Mouse (Mus musculus): ENCODE data around the gene Rora. TPM values are rescaled to one million over a fixed set of nuclear protein-coding genes. Genes with fewer than 3 reads are reported as not detected.

The Rora gene
- polyA plus RNA-seq, 1 experiment: 11.7 TPM

DNA sequence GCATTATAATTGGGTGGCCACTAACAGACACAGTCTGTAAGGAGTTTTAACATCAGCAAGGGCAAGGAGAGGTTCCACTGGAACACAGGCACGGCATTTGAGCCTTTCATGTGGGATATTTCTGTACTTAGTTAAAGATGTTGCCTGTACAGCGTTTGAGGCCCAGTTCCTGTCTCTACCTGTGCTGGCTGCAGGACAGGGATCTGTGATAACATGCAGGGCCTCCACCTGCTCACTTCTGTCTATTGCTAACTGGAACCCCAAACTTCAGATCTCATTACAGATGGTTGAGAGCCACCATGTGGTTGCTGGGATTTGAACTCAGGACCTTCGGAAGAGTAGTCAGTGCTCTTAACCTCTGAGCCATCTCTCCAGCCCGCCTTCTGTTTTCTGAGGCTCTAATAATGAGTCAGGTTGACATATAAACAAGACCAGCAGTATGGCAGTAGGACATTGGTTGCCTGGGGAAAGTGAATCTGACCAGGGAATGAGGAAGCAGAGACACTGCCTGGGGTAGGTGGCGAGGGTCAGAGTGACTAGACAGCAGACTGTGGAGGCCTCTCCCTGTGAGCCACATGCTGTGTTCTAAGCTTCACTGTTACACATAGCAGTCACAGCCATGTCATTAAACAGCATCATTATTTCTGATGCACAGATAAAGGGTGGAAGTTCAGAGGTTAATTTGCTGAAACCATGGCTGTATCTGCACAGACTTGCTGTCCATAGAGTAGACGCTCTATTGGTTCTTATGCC, 333.9 kb downstream of the Rora start:
- TF ChIP-seq CTCF (IDR thresholded peaks at IDR 0.05; ENCODE audit: borderline replicate concordance, extremely low read depth, insufficient read depth, insufficient read length) (no peak), POLR2A (IDR thresholded peaks at IDR 0.05; ENCODE audit: borderline replicate concordance, extremely low read depth, insufficient read depth, insufficient read length, poor library complexity, severe bottlenecking) (no peak)
- DNase-seq (ENCODE audit: low read depth): no peak

DNA sequence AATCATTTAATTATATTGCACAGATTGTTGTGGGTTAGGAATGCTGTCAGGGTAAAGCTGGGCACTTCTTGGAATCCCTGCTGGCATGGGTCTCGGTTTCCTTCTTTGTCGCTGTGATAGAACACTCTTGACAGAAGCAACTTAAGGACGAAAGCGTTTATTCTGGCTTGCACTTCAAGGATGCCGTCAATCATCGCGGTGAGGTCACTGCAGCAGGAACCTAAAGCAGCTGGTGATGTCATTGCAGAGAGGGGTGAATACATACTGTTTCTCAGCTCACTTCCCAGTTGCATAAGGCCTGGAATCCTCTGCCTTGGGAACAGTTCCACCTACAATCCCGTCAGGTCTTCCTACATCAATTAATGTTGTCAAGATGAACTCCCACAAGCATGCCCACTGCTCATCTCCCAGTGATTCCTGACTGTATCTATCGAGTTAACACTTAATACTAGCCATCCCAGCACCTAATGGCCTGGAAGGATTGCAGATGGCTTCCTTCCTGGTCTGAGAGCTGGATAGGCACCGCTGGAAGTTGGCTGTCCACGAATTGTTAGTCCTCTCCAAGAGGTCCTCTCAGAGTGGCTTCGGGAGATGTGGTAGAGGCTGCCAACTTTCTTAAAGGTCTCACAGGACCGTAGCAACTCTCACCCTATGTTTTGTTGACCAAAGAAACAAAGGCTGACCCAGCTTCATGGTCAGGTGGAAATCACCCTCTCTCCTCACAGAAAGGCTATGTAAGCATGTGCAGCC, 334.8 kb downstream of the Rora start:
- DNase-seq (ENCODE audit: low read depth): peak; percentile 54
- no peak for TF ChIP-seq CTCF (IDR thresholded peaks at IDR 0.05; ENCODE audit: borderline replicate concordance, extremely low read depth, insufficient read depth, insufficient read length)
- no peak for TF ChIP-seq POLR2A (IDR thresholded peaks at IDR 0.05; ENCODE audit: borderline replicate concordance, extremely low read depth, insufficient read depth, insufficient read length, poor library complexity, severe bottlenecking)

DNA sequence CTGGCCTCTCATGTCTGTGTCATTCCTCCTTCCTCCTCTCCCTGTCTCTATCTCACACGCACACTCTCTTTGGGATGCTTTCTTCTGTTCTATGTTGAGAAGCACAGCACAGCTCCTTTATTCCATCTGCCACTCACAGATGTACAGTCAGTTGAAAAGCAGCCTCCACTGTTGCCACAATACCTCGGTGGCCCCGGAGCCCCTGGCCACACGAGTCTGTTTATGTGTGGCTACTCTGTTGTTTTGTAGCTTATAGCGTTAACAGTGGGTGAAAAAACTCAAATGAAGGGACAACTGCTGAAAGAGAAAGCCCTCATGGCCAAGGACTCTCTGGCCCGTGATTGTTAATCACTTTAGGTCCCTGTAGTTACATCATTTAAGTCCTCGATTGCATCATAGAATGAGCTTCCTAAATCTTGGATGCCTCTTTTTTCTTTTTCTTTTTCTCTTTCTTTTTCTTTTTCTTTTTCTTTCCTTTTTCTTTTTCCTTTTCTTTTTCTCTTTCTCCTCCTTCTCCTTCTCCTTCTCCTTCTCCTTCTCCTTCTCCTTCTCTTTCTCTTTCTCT, 336.4 kb downstream of the Rora start:
- no peak for TF ChIP-seq POLR2A (IDR thresholded peaks at IDR 0.05; ENCODE audit: borderline replicate concordance, extremely low read depth, insufficient read depth, insufficient read length, poor library complexity, severe bottlenecking)
- no peak for TF ChIP-seq CTCF (IDR thresholded peaks at IDR 0.05; ENCODE audit: borderline replicate concordance, extremely low read depth, insufficient read depth, insufficient read length)
- DNase-seq (ENCODE audit: low read depth): peak; percentile 42

DNA sequence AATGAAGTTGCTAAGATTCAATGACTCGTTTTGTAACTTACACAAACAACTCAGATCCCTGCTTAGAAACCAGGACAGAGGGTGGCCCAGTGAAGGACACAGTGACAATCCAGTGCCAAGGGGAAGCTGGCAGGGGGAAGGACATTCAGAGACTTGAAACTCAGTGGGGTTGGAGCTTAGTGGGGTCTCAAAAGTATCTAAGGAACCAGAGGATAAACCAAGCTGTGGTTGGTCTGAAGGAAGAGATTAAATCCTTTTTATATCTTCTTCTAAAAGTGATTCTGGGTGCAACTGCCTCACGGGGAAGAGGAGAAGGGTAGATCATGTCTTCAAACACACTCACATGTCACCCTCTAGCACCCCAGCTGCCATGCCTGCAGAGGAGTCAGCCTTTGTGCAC, 340.3 kb downstream of the Rora start:
- no peak for DNase-seq (ENCODE audit: low read depth)
- TF ChIP-seq CTCF (IDR thresholded peaks at IDR 0.05; ENCODE audit: borderline replicate concordance, extremely low read depth, insufficient read depth, insufficient read length): no peak
- no peak for TF ChIP-seq POLR2A (IDR thresholded peaks at IDR 0.05; ENCODE audit: borderline replicate concordance, extremely low read depth, insufficient read depth, insufficient read length, poor library complexity, severe bottlenecking)

DNA sequence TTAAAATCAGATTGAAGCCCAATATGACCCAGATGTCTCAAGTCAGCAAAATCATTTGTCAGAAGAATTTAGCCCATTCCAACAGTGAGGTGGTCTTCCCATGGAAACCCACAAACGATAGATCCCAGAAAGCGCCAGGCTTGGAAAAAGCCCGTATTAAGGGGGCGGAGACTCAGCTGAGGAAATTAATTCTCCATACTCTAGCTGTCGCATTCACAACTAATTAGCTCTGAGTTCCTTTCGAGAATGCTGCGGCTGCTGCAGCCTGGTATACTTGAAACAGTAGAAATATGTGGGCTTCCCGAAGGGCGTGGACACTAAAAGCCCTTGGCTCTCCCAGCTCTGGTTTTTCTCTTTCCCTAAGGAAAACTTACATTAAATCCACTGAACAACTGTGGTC, 345.4 kb downstream of the Rora start:
- DNase-seq (ENCODE audit: low read depth): peak; percentile 45
- TF ChIP-seq POLR2A (IDR thresholded peaks at IDR 0.05; ENCODE audit: borderline replicate concordance, extremely low read depth, insufficient read depth, insufficient read length, poor library complexity, severe bottlenecking) (no peak), CTCF (IDR thresholded peaks at IDR 0.05; ENCODE audit: borderline replicate concordance, extremely low read depth, insufficient read depth, insufficient read length) (no peak)

DNA sequence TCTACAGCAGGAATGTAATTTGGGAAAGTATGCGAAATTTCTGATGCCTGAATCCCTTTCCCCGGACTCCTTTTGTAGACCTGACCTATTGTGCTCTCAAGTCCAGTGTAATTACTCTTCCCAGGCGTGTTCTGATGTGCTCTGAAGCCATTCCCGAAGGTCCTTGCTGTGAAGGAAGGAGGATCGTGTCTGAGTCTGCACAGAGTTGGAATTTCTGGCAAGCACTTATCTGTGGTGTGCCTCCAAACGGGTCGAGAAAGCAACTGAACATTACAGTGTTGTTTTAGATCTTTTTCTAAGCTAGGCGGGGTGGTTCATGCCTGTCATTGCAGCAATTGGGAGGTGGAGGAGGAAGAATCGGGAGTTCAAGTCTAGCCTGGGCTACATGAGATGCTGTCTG, 350.9 kb downstream of the Rora start:
- no peak for DNase-seq (ENCODE audit: low read depth)
- TF ChIP-seq POLR2A (IDR thresholded peaks at IDR 0.05; ENCODE audit: borderline replicate concordance, extremely low read depth, insufficient read depth, insufficient read length, poor library complexity, severe bottlenecking) (no peak), CTCF (IDR thresholded peaks at IDR 0.05; ENCODE audit: borderline replicate concordance, extremely low read depth, insufficient read depth, insufficient read length) (no peak)

DNA sequence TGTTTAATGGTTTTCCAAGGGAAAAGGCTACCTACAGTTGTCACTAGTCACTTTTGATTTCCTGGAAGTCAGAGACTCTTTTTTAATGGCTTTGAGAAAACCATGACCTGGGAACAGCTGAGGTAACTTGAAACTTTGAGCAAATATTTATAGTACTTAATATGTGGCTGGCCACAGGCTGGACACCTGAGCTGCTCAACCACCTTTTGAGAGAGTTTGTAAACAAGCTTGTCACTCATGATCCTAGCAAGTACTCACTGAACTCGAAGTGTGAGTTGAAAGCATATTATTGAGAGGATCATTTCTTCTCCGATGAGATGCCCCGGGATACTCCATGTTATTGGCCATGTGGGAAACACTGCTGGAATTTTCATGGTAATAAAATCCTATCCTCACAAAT, 353.1 kb downstream of the Rora start:
- no peak for TF ChIP-seq POLR2A (IDR thresholded peaks at IDR 0.05; ENCODE audit: borderline replicate concordance, extremely low read depth, insufficient read depth, insufficient read length, poor library complexity, severe bottlenecking)
- TF ChIP-seq CTCF (IDR thresholded peaks at IDR 0.05; ENCODE audit: borderline replicate concordance, extremely low read depth, insufficient read depth, insufficient read length): no peak
- DNase-seq (ENCODE audit: low read depth): no peak

DNA sequence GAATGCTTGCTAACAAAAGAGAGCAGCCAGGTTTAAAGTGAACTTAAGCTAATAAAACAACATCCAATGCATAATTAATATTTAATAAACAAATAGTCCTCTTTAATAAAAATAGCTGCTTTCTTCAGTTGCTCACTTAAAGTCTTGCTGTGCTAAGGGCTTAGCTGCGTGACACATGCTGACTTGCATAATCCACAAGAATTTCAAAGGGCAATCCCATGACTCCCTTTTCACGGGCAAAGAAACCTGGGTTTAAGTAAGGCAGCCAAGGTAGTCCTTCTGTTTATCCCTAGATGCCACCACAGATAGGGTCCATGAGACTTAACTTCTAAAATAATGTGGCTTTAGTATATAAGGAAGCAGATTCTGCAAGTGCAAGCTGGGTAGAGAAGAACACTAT, 355.1 kb downstream of the Rora start:
- no peak for DNase-seq (ENCODE audit: low read depth)
- no peak for TF ChIP-seq CTCF (IDR thresholded peaks at IDR 0.05; ENCODE audit: borderline replicate concordance, extremely low read depth, insufficient read depth, insufficient read length)
- no peak for TF ChIP-seq POLR2A (IDR thresholded peaks at IDR 0.05; ENCODE audit: borderline replicate concordance, extremely low read depth, insufficient read depth, insufficient read length, poor library complexity, severe bottlenecking)

DNA sequence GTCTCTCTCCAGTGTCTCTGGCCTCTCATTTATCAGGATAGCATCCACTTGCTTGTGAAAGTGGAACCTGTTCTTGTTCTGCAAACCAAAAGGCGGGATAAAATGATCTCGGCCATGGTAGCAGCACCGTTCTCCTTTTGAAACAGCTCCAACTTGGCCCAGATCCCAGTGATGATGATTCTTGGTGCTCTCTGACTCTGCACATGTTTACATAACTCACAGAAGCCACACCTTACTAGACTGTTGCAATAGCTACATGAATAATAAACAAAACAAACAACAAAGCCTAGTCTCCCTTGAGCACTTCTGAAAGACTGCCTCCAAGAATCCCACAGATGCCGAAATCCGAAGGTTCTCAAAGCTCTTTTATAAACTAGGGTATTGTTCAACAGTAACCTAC, 357.3 kb downstream of the Rora start:
- DNase-seq (ENCODE audit: low read depth): no peak
- TF ChIP-seq CTCF (IDR thresholded peaks at IDR 0.05; ENCODE audit: borderline replicate concordance, extremely low read depth, insufficient read depth, insufficient read length): no peak
- no peak for TF ChIP-seq POLR2A (IDR thresholded peaks at IDR 0.05; ENCODE audit: borderline replicate concordance, extremely low read depth, insufficient read depth, insufficient read length, poor library complexity, severe bottlenecking)

DNA sequence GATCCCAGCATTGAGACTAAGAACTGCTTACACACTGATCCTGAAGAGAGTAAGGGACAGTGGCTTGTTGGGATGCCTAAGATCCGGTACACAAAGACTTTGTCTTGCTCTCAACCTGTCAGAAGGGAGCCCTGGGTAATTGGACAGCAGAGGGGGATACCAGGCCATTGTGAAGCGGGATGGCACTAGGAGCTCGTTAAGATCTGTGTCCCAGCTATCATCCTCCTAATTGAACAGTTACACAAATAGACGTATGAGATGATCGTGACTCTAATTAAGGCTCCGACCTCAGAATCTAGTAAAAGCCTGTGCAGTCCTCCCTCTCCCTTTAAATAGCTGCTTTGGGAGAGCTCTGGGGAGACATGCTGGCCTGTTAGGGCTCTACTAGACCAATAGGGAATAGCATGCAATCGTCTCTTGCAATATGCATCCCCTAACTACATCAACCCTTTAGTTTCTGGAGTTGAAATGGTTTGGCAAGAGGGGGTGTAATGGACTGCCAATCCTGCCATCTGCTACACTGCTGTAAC, 359.7 kb downstream of the Rora start:
- TF ChIP-seq POLR2A (IDR thresholded peaks at IDR 0.05; ENCODE audit: borderline replicate concordance, extremely low read depth, insufficient read depth, insufficient read length, poor library complexity, severe bottlenecking) (no peak), CTCF (IDR thresholded peaks at IDR 0.05; ENCODE audit: borderline replicate concordance, extremely low read depth, insufficient read depth, insufficient read length) (no peak)
- peak; percentile 70 for DNase-seq (ENCODE audit: low read depth)

DNA sequence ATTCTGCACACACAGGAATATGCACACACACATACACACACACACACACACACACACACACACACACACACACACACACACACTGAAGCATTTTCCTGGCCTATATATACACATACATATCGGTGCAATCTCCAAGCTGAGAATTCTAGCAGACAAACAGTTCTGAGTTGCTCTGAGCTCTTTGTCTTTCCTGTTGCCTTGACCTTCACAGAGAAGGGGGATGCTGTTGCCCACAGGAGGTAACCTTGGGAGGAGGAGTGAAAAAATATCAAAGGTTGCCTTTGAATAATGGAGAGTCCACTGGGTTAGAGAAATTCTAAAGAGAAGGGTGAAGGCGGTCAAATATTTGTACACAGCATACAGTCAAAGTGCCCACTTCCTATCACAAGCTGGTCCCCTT, 360.6 kb downstream of the Rora start:
- no peak for TF ChIP-seq POLR2A (IDR thresholded peaks at IDR 0.05; ENCODE audit: borderline replicate concordance, extremely low read depth, insufficient read depth, insufficient read length, poor library complexity, severe bottlenecking)
- no peak for DNase-seq (ENCODE audit: low read depth)

Measured in brain, embryonic 14.5 days (tissue).